Comparison of ENCODE assay signal across 12 mouse cellular contexts in the genomic region with DNA sequence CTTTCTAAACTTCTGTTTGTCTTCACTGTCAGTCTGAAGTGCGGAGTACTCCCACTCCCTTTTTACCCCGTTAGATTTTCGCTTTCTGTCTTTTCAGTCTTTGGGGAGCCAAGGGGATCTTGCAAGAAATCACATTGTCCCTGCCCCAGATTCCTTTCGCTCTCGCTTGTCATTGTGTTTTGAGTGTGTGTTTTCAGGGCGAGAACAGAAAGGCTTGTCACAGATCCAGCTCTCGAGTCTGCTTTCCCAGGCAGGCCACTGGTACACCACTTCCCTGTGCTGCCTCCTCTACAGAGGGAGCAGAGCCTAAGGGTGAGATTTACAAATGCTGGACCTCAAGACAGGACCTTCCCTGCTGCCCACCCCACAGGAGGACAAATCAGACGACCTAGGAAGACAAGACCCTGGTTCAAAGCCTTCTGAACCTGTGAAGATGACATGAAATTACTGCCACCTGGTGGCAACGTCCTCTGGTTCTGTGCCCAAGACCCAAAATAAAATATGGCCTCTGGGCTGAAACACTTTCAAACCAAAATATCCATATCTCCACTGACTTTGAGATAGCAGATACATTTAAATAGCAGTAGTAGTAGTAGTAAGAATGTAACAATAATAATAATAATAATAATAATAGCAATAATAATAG.
A peak's percentile ranks its signal among the peaks of the same experiment; 100 is the strongest.
DNase-seq lines count a peak whose midpoint lies in the region; ATAC-seq and TF ChIP-seq lines count a peak whose summit lies in the region.
"Had no signal": no experiment of that assay in that cellular context is flagged by ENCODE, and none has a peak within 500 bp of the region (broad histone marks: within the 10 kb centered on the region; RNA-seq: fewer than 3 reads in every experiment).

No protein-coding gene starts in this region.

- ATAC-seq in intestine, postnatal 0 days: no peak
- ATAC-seq in intestine, embryonic 16.5 days: no peak
- no peak for ATAC-seq in megakaryocyte progenitor cell, adult 5-6 weeks (replicated peaks; ENCODE audit: poor library complexity)
- no peak for ATAC-seq in inflammation-experienced regulatory T-cells, adult 6 months
- ATAC-seq: forebrain, embryonic 16.5 days had no signal

- no peak overlapping the region for H3K4me3 ChIP-seq in intestine, postnatal 0 days (ENCODE audit: low read depth, low read length)
- no peak overlapping the region for H3K4me3 ChIP-seq in intestine, embryonic 16.5 days (ENCODE audit: low read length)
- H3K4me3 ChIP-seq: myocyte had no signal

- TF ChIP-seq CTCF in intestine, postnatal 0 days (IDR thresholded peaks at IDR 0.05; ENCODE audit: low read depth): peak; percentile 34
- peak; percentile 44; the same call in 1 of the 2 replicates for TF ChIP-seq CTCF in brain, embryonic 14.5 days (IDR thresholded peaks at IDR 0.05; ENCODE audit: borderline replicate concordance, extremely low read depth, insufficient read depth, insufficient read length)

- WGBS in intestine, postnatal 0 days: 55% methylated on average over 9 of the region's 9 CpGs
- 55% methylated on average over 9 of the region's 9 CpGs for WGBS in intestine, embryonic 16.5 days

- no peaks in the 10 kb centered on the region for H3K36me3 ChIP-seq in intestine, postnatal 0 days (ENCODE audit: control insufficient read depth, insufficient read depth)
- no peaks in the 10 kb centered on the region for H3K36me3 ChIP-seq in intestine, embryonic 16.5 days (ENCODE audit: control insufficient read depth, insufficient read depth, low read length)

- no peaks in the 10 kb centered on the region for H3K27me3 ChIP-seq in intestine, postnatal 0 days (replicated peaks; ENCODE audit: control insufficient read depth, insufficient read depth, low read length)
- H3K27me3 ChIP-seq in intestine, embryonic 16.5 days (replicated peaks; ENCODE audit: control insufficient read depth, insufficient read depth, low read length): no peaks in the 10 kb centered on the region

- H3K27ac ChIP-seq in intestine, postnatal 0 days (ENCODE audit: low read depth, low read length): no peak overlapping the region
- no peak overlapping the region for H3K27ac ChIP-seq in intestine, embryonic 16.5 days (ENCODE audit: low read length)

- DNase-seq in right cerebral cortex, postnatal 10 days (ENCODE audit: low spot score in 2 of 2): peak; percentile 48 to 52
- no peak for DNase-seq in right cerebral cortex, adult 2 months (ENCODE audit: low spot score in 2 of 2)
- DNase-seq in brain, embryonic 14.5 days (ENCODE audit: low read depth): peak; percentile 60
- DNase-seq in retina, postnatal 1 day: peak; percentile 60
- DNase-seq: cerebellum, adult 8-10 months; lung, adult 18-20 months had no signal

- no peak overlapping the region for H3K4me2 ChIP-seq in intestine, postnatal 0 days (replicated peaks; ENCODE audit: low read depth)
- no peak overlapping the region for H3K4me2 ChIP-seq in intestine, embryonic 16.5 days (ENCODE audit: low read depth, low read length)

- TF ChIP-seq POLR2A in brain, embryonic 14.5 days (IDR thresholded peaks at IDR 0.05; ENCODE audit: borderline replicate concordance, extremely low read depth, insufficient read depth, insufficient read length, poor library complexity, severe bottlenecking): no peak

- no peaks in the 10 kb centered on the region for H3K9me3 ChIP-seq in intestine, postnatal 0 days (ENCODE audit: control insufficient read depth)
- H3K9me3 ChIP-seq in intestine, embryonic 16.5 days (ENCODE audit: control insufficient read depth, low read length): no peaks in the 10 kb centered on the region

- no peak overlapping the region for H3K9ac ChIP-seq in intestine, postnatal 0 days (ENCODE audit: low read depth, low read length)
- H3K9ac ChIP-seq in intestine, embryonic 16.5 days (ENCODE audit: low read depth, low read length): no peak overlapping the region

- no peaks in the 10 kb centered on the region for H3K4me1 ChIP-seq in intestine, postnatal 0 days (replicated peaks; ENCODE audit: control insufficient read depth, insufficient read depth, low read length)
- no peaks in the 10 kb centered on the region for H3K4me1 ChIP-seq in intestine, embryonic 16.5 days (ENCODE audit: control insufficient read depth, insufficient read depth, low read length)

Comparison
In these comparisons a context has a peak if more than half of its experiments do, and no peak if none do; other contexts are left out.
1. DNase-seq: peak in right cerebral cortex, postnatal 10 days (2 of 2), brain, embryonic 14.5 days (single experiment) and retina, postnatal 1 day (single experiment); none in right cerebral cortex, adult 2 months (0 of 2).